Mouse (Mus musculus): Measurements from ENCODE around the gene Gin1. TPM values are rescaled to one million over a fixed set of nuclear protein-coding genes. Genes with fewer than 3 reads are reported as not detected.
A peak's percentile ranks its signal among the peaks of the same experiment; 100 is the strongest.
"Not testable (repeated sequence)": the region's sequence is repeated elsewhere in the genome, so short reads cannot be mapped to it uniquely, and the experiment has no call there.

Gene Gin1
- 10 to 100 TPM in 1 of 2 experiments, 1 to 10 TPM in 1; 8.8 to 10.5 TPM for total RNA-seq (2021)
- long read RNA-seq, experiment 1, transcript Gin1-203 (8 exons, 2,046 nt): major isoform, 6 of 8 reads
- long read RNA-seq, experiment 1, partial matches to known transcripts: 0 of 8 reads
- long read RNA-seq, experiment 1, other reads (novel, unspliced or antisense): 2 of 8 reads
- long read RNA-seq, experiment 2, transcript Gin1-203 (8 exons, 2,046 nt): major isoform, 6 of 6 reads
- long read RNA-seq, experiment 2, partial matches to known transcripts: 0 of 6 reads
- long read RNA-seq, experiment 2, other reads (novel, unspliced or antisense): 0 of 6 reads

- peak within 1 kb of the TSS; percentile 93 for H3K27ac ChIP-seq
- peak within 1 kb of the TSS; percentile 83 for H3K4me3 ChIP-seq
- intact Hi-C loops (cut with DNase I): loop anchor here (2.0 kb wide), 1 partner anchor 107 kb away; the partner anchor contains the start of gene D1Ertd622e
- peak; percentile 34 for TF ChIP-seq CTCF (IDR thresholded peaks at IDR 0.05)
- peak; percentile 92 to 94 for DNase-seq (ENCODE audit: extremely low spot score in 1 of 2, low spot score in 2 of 2)
Observed at GRCm38 (mm10) chr1:97769904-97770753, at the start of gene Gin1, which contains the start of gene Ppip5k2. Gin1 (plus strand) TSS chr1:97770172. Ppip5k2 (minus strand) TSS chr1:97770411.

GRCm38 (mm10) chr1:97726730-97727129 is 43.2 kb upstream of the Gin1 start:
- no peak overlapping the region for H3K4me3 ChIP-seq
- no peak for DNase-seq (ENCODE audit: extremely low spot score in 1 of 2, low spot score in 2 of 2)
- peak; percentile 42 for TF ChIP-seq CTCF (IDR thresholded peaks at IDR 0.05)
- H3K27ac ChIP-seq: no peak overlapping the region
- intact Hi-C loops (cut with DNase I): no loop called here

- no peak overlapping the region for H3K4me3 ChIP-seq
- TF ChIP-seq CTCF (IDR thresholded peaks at IDR 0.05): no peak
- no peak for DNase-seq (ENCODE audit: extremely low spot score in 1 of 2, low spot score in 2 of 2)
- no peak overlapping the region for H3K27ac ChIP-seq
- intact Hi-C loops (cut with DNase I): no loop called here
Observed at GRCm38 (mm10) chr1:97729339-97729738, 40.6 kb upstream of the Gin1 start.

- intact Hi-C loops (cut with DNase I): no loop called here
- Histone ChIP-seq H3K27ac (no peak overlapping the region), H3K4me3 (no peak overlapping the region)
- TF ChIP-seq CTCF (IDR thresholded peaks at IDR 0.05): no peak
- DNase-seq (ENCODE audit: extremely low spot score in 1 of 2, low spot score in 2 of 2): no peak
Observed at GRCm38 (mm10) chr1:97743063-97743462, 26.9 kb upstream of the Gin1 start.

GRCm38 (mm10) chr1:97745712-97746111 is 24.3 kb upstream of the Gin1 start:
- DNase-seq (ENCODE audit: extremely low spot score in 1 of 2, low spot score in 2 of 2): no peak
- no peak overlapping the region for H3K27ac ChIP-seq
- no peak overlapping the region for H3K4me3 ChIP-seq
- no peak for TF ChIP-seq CTCF (IDR thresholded peaks at IDR 0.05)
- intact Hi-C loops (cut with DNase I): no loop called here

- DNase-seq (ENCODE audit: extremely low spot score in 1 of 2, low spot score in 2 of 2): no peak
- no peak overlapping the region for H3K27ac ChIP-seq
- H3K4me3 ChIP-seq: no peak overlapping the region
- intact Hi-C loops (cut with DNase I): no loop called here
- no peak for TF ChIP-seq CTCF (IDR thresholded peaks at IDR 0.05)
Observed at GRCm38 (mm10) chr1:97746261-97746660, 23.7 kb upstream of the Gin1 start.

- Histone ChIP-seq H3K4me3 (no peak overlapping the region), H3K27ac (no peak overlapping the region)
- TF ChIP-seq CTCF (IDR thresholded peaks at IDR 0.05): no peak
- DNase-seq (ENCODE audit: extremely low spot score in 1 of 2, low spot score in 2 of 2): no peak
- intact Hi-C loops (cut with DNase I): no loop called here
Observed at GRCm38 (mm10) chr1:97748163-97748562, 21.8 kb upstream of the Gin1 start.

- intact Hi-C loops (cut with DNase I): no loop called here
- Histone ChIP-seq H3K4me3 (no peak overlapping the region), H3K27ac (no peak overlapping the region)
- no peak for DNase-seq (ENCODE audit: extremely low spot score in 1 of 2, low spot score in 2 of 2)
- TF ChIP-seq CTCF (IDR thresholded peaks at IDR 0.05): no peak
Observed at GRCm38 (mm10) chr1:97753216-97753615, 16.8 kb upstream of the Gin1 start.

- intact Hi-C loops (cut with DNase I): no loop called here
- H3K27ac ChIP-seq: no peak overlapping the region
- TF ChIP-seq CTCF (IDR thresholded peaks at IDR 0.05): no peak
- H3K4me3 ChIP-seq: no peak overlapping the region
- no peak for DNase-seq (ENCODE audit: extremely low spot score in 1 of 2, low spot score in 2 of 2)
Observed at GRCm38 (mm10) chr1:97754392-97754791, 15.6 kb upstream of the Gin1 start.

- H3K27ac ChIP-seq: no peak overlapping the region
- intact Hi-C loops (cut with DNase I): no loop called here
- no peak for TF ChIP-seq CTCF (IDR thresholded peaks at IDR 0.05)
- DNase-seq (ENCODE audit: extremely low spot score in 1 of 2, low spot score in 2 of 2): no peak
- H3K4me3 ChIP-seq: no peak overlapping the region
Observed at GRCm38 (mm10) chr1:97759841-97760240, 10.1 kb upstream of the Gin1 start.

GRCm38 (mm10) chr1:97760598-97760997 is 9.4 kb upstream of the Gin1 start:
- Histone ChIP-seq H3K4me3 (no peak overlapping the region), H3K27ac (no peak overlapping the region)
- no peak for TF ChIP-seq CTCF (IDR thresholded peaks at IDR 0.05)
- no peak for DNase-seq (ENCODE audit: extremely low spot score in 1 of 2, low spot score in 2 of 2)
- intact Hi-C loops (cut with DNase I): no loop called here

GRCm38 (mm10) chr1:97761477-97761876 is 8.5 kb upstream of the Gin1 start:
- no peak for DNase-seq (ENCODE audit: extremely low spot score in 1 of 2, low spot score in 2 of 2)
- intact Hi-C loops (cut with DNase I): no loop called here
- H3K27ac ChIP-seq: no peak overlapping the region
- TF ChIP-seq CTCF (IDR thresholded peaks at IDR 0.05): no peak
- H3K4me3 ChIP-seq: no peak overlapping the region

GRCm38 (mm10) chr1:97765712-97766111 is 4.3 kb upstream of the Gin1 start:
- H3K4me3 ChIP-seq; H3K27ac ChIP-seq; intact Hi-C loops (cut with DNase I); DNase-seq (ENCODE audit: extremely low spot score in 1 of 2, low spot score in 2 of 2): not testable (repeated sequence)

Data from left cerebral cortex, adult 2 months (tissue).